Mouse (Mus musculus) neural tube, embryonic 11.5 days (tissue): ENCODE results near the gene Pacs2. TPM values are rescaled to one million over a fixed set of nuclear protein-coding genes. Genes with fewer than 3 reads are reported as not detected.

Experiments used
- ATAC-seq: fragments of 200-750 bp; cut with Nextera tagmentation; 2 replicates; pipeline ENCODE4 v1.8.0; 2017; ENCODE audit warnings: moderate number of reproducible peaks, mild to moderate bottlenecking, moderate TSS enrichment, moderate library complexity; ENCODE audit not compliant: insufficient read depth, low FRiP score, low TSS enrichment
- DNase-seq: peaks from one replicate; pipeline ENCODE4 v3.0.0-alpha.2; 2015; ENCODE audit warnings: low spot score
- H3K27ac ChIP-seq: fragments of 300-500 bp; sonication (generic); 2 replicates; pipeline ENCODE4 v1.5.1; 2014; ENCODE audit warnings: low read depth, mild to moderate bottlenecking, low read length
- H3K27me3 ChIP-seq: fragments of 300-500 bp; sonication (generic); 2 replicates; pipeline ENCODE4 v1.6.1; 2014; ENCODE audit warnings: mild to moderate bottlenecking, low read length, mixed read lengths; ENCODE audit not compliant: control insufficient read depth, insufficient read depth
- H3K36me3 ChIP-seq: fragments of 300-500 bp; sonication (generic); 2 replicates; pipeline ENCODE4 v1.6.1; 2014; ENCODE audit warnings: mild to moderate bottlenecking, low read length, moderate library complexity, mixed read lengths; ENCODE audit not compliant: control insufficient read depth, insufficient read depth
- H3K4me1 ChIP-seq: fragments of 300-500 bp; sonication (generic); 2 replicates; pipeline ENCODE4 v1.6.1; 2014; ENCODE audit warnings: low read length, mixed read lengths; ENCODE audit not compliant: control insufficient read depth, insufficient read depth
- H3K4me2 ChIP-seq: fragments of 300-500 bp; sonication (generic); 2 replicates; pipeline ENCODE4 v1.6.1; 2014; ENCODE audit warnings: low read depth, mild to moderate bottlenecking, moderate library complexity
- H3K4me3 ChIP-seq: fragments of 300-500 bp; sonication (generic); 2 replicates; pipeline ENCODE4 v1.5.1; 2014; ENCODE audit warnings: low read depth, low read length
- H3K9ac ChIP-seq: fragments of 300-500 bp; sonication (generic); 2 replicates; pipeline ENCODE4 v1.6.1; 2014; ENCODE audit warnings: mild to moderate bottlenecking, low read length
- H3K9me3 ChIP-seq: fragments of 300-500 bp; sonication (generic); 2 replicates; pipeline ENCODE4 v1.6.1; 2016; ENCODE audit warnings: low read length; ENCODE audit not compliant: control insufficient read depth
- WGBS: fragments of 180-500 bp; shearing (Covaris S2); extraction: QIAGEN DNeasy Blood & Tissue Kit; methylation state at CpG from one replicate; pipeline ENCODE4 v1.1.7; 2014; 5-methylcytosine and 5-hydroxymethylcytosine counted together
- polyA plus RNA-seq: library from polyadenylated mRNA; unstranded; fragments of >200 nt; fragmentation: Nextera tagmentation; extraction: Ambion mirVana; gene quantifications from 2 replicates; pipeline ENCODE4 v1.2.1, GENCODE M21; 2014

The Pacs2 gene
- polyA plus RNA-seq = 22.1 and 25.1 TPM in 2 replicates

GRCm38 (mm10) chr12:113013604-113014558 is at the start of gene Pacs2:
Gene Pacs2 (plus strand): TSS chr12:113014508.
- Histone ChIP-seq H3K4me1 (peaks cover 26% of the 10 kb centered on the region), H3K4me2 (peak within 1 kb of the TSS; percentile 91), H3K9ac (peak within 1 kb of the TSS; percentile 80), H3K9me3 (no peaks in the 10 kb centered on the region), H3K27me3 (no peaks in the 10 kb centered on the region), H3K27ac (peak within 1 kb of the TSS; percentile 87), H3K36me3 (no peaks in the 10 kb centered on the region; the same call in 1 of the 2 replicates), H3K4me3 (peak within 1 kb of the TSS; percentile 68)
- DNase-seq (peak; percentile 96), ATAC-seq (peak; percentile 95)
- 3% methylated on average over 52 of the region's 85 CpGs for WGBS

- H3K9ac ChIP-seq = no peak overlapping the region
- no peak overlapping the region for H3K4me2 ChIP-seq
- H3K27me3 ChIP-seq = no peaks in the 10 kb centered on the region
- H3K9me3 ChIP-seq = no peaks in the 10 kb centered on the region
- H3K4me3 ChIP-seq = no peak overlapping the region
- peaks cover 66% of the 10 kb centered on the region for H3K36me3 ChIP-seq
- H3K27ac ChIP-seq = no peak overlapping the region
- WGBS = 93% methylated on average over 13 of the region's 13 CpGs
- DNase-seq (no peak), ATAC-seq (no peak)
- H3K4me1 ChIP-seq = no peaks in the 10 kb centered on the region
Measured at GRCm38 (mm10) chr12:112965783-112966182, 48.5 kb upstream of the Pacs2 start.

DNA sequence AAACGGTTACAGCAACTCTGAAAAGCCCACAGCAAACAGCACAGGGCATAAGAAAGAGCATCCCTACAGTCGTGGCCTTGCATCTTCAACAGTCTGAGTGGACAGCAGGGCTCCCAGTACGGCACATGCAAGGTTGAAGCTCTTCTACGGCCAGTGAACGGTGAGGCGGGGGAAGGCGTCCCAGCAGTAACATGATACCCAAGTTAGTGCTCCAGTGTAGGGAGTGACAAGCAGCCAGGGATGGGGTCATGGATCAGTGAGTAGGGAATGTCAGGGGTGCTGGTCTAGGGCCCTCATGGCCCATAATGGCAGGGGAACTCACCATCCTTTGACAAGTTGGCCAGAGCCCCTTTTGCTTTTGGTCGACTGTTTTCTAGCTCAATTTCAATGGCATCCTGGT is 45.4 kb upstream of the Pacs2 start:
- 68% methylated on average over 8 of the region's 8 CpGs for WGBS
- Histone ChIP-seq H3K4me1 (no peaks in the 10 kb centered on the region), H3K36me3 (peaks cover 45% of the 10 kb centered on the region), H3K4me2 (no peak overlapping the region), H3K9ac (no peak overlapping the region), H3K27me3 (no peaks in the 10 kb centered on the region), H3K27ac (no peak overlapping the region), H3K9me3 (no peaks in the 10 kb centered on the region), H3K4me3 (no peak overlapping the region)
- no peak for ATAC-seq
- DNase-seq = no peak

- no peak for DNase-seq
- no peak for ATAC-seq
- no peak overlapping the region for H3K27ac ChIP-seq
- H3K4me1 ChIP-seq = no peaks in the 10 kb centered on the region
- H3K4me3 ChIP-seq = no peak overlapping the region
- 93% methylated on average over 6 of the region's 6 CpGs for WGBS
- peaks cover 42% of the 10 kb centered on the region for H3K36me3 ChIP-seq
- no peaks in the 10 kb centered on the region for H3K27me3 ChIP-seq
- H3K9me3 ChIP-seq = no peaks in the 10 kb centered on the region
- no peak overlapping the region for H3K4me2 ChIP-seq
- no peak overlapping the region for H3K9ac ChIP-seq
Measured at GRCm38 (mm10) chr12:112969616-112970015, 44.7 kb upstream of the Pacs2 start.

DNA sequence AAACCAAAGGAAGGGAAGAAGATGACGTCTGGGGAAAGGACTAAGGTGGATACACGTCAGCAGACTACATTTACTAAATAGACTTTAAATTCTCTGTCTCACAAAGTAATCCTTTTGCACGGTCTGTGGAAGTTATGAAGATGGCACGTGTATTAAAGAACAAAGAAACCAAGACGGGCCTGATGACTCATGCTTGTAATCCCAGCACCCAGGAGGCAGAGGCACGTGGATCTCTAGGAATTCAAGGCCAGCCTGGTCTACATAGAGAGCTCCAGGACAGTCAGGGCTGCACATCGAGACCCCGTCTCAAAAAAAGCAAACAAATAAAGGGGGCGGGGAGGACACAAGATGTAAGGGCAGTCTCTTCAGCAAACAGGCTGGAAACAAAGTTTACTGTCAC is 39.6 kb upstream of the Pacs2 start:
- Histone ChIP-seq H3K36me3 (peaks cover 14% of the 10 kb centered on the region; the same call in 1 of the 2 replicates), H3K27me3 (no peaks in the 10 kb centered on the region), H3K4me2 (no peak overlapping the region), H3K27ac (no peak overlapping the region), H3K9ac (no peak overlapping the region), H3K4me3 (no peak overlapping the region), H3K4me1 (peaks cover 5% of the 10 kb centered on the region), H3K9me3 (no peaks in the 10 kb centered on the region)
- DNase-seq (no peak), ATAC-seq (no peak)
- 90% methylated on average over 9 of the region's 9 CpGs for WGBS

GRCm38 (mm10) chr12:112976371-112977073 is 37.8 kb upstream of the Pacs2 start, which contains the start of gene Btbd6:
Gene Btbd6 (plus strand): TSS chr12:112976482.
- H3K4me2 ChIP-seq = peak within 1 kb of the TSS; percentile 88
- no peaks in the 10 kb centered on the region for H3K9me3 ChIP-seq
- under 1% methylated on average over 69 of the region's 80 CpGs for WGBS
- peak; percentile 96 for ATAC-seq
- peak within 1 kb of the TSS; percentile 70 for H3K4me3 ChIP-seq
- H3K36me3 ChIP-seq = peaks cover 9% of the 10 kb centered on the region; the same call in 1 of the 2 replicates
- no peaks in the 10 kb centered on the region for H3K27me3 ChIP-seq
- DNase-seq = peak; percentile 88
- H3K4me1 ChIP-seq = peaks cover 5% of the 10 kb centered on the region
- peak within 1 kb of the TSS; percentile 86 for H3K9ac ChIP-seq
- H3K27ac ChIP-seq = peak within 1 kb of the TSS; percentile 57

DNA sequence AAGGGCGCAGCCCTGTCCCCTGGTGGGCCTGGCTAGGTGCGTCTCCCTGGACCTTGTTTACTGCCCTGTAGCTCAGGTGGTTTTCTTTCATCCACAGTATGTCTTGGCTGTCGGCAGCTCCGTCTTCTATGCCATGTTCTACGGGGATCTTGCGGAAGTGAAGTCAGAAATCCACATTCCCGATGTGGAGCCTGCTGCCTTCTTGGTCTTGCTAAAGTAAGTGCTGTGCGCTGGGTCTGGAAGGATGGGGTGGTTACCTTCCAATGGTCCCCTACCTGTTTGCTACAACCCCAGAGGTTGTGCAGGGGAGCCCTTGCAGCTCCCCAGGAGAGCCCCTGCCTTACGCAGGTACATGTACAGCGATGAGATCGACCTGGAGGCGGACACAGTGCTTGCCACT is 37.2 kb upstream of the Pacs2 start:
- Histone ChIP-seq H3K27ac (peak overlapping the region; percentile 57), H3K9ac (peak overlapping the region; percentile 86), H3K4me3 (peak overlapping the region; percentile 70), H3K4me1 (peaks cover 5% of the 10 kb centered on the region), H3K27me3 (no peaks in the 10 kb centered on the region), H3K36me3 (peaks cover 9% of the 10 kb centered on the region), H3K9me3 (no peaks in the 10 kb centered on the region), H3K4me2 (peak overlapping the region; percentile 88)
- no peak for DNase-seq
- ATAC-seq = no peak
- 48% methylated on average over 12 of the region's 12 CpGs for WGBS

DNA sequence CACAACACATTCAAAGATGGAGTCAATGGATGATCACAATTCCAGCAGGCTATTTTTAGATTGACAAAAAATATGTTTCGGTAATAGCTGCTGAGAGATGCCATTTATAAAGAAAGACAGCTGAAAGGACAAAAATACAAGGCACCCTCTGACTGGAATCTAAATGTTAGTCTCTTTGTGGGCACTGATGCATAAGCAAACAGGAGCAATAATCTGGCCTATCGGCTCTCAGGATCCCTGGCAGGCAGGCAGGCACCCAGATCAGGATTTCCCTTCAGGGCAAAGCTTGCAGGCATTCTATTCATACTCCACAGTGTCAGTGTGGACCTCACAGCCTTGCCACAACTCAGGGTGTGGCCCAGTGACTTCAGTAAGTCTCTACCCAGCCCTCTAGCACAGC is 32.3 kb upstream of the Pacs2 start:
- Histone ChIP-seq H3K36me3 (peaks cover 11% of the 10 kb centered on the region), H3K4me2 (no peak overlapping the region), H3K9me3 (no peaks in the 10 kb centered on the region), H3K27ac (no peak overlapping the region), H3K27me3 (no peaks in the 10 kb centered on the region), H3K4me1 (peaks cover 4% of the 10 kb centered on the region), H3K9ac (no peak overlapping the region), H3K4me3 (no peak overlapping the region)
- ATAC-seq = no peak
- DNase-seq = no peak
- 83% methylated on average over 2 of the region's 2 CpGs for WGBS
